Mouse (Mus musculus) kidney, adult 18-20 months (tissue): ENCODE measurements at regions not wholly inside any gene's neighbourhood (a gene's known extent, or its start where the extent isn't known, plus 50 kb on each side); places are given as distances from the start of the nearest gene placed in this dataset.

ENCODE experiments used
- DNase-seq: peaks from one replicate; pipeline ENCODE4 v3.0.0; 2021

- DNase-seq, result no peak
Observed at GRCm38 (mm10) chr7:124455659-124456058, 473.0 kb downstream of the Hs3st4 start.

- DNase-seq, result no peak
Observed at GRCm38 (mm10) chr7:124487326-124487725, 504.7 kb downstream of the Hs3st4 start.

GRCm38 (mm10) chr7:124491109-124491793, 508.6 kb downstream of the Hs3st4 start:
- DNase-seq, result peak; percentile 66

- DNase-seq, result no peak
Observed at GRCm38 (mm10) chr7:124491851-124492390, 509.3 kb downstream of the Hs3st4 start.

- DNase-seq, result no peak
Observed at GRCm38 (mm10) chr7:124500636-124501035, 518.0 kb downstream of the Hs3st4 start.

GRCm38 (mm10) chr7:124502760-124503159, 520.1 kb downstream of the Hs3st4 start:
- no peak for DNase-seq

GRCm38 (mm10) chr7:124549038-124549437, 566.4 kb downstream of the Hs3st4 start:
- peak; percentile 63 for DNase-seq

- no peak for DNase-seq
Observed at GRCm38 (mm10) chr7:124557213-124557612, 574.5 kb downstream of the Hs3st4 start.

GRCm38 (mm10) chr7:124570804-124571203, 588.1 kb downstream of the Hs3st4 start:
- no peak for DNase-seq

GRCm38 (mm10) chr7:124573666-124574065, 591.0 kb downstream of the Hs3st4 start:
- no peak for DNase-seq

GRCm38 (mm10) chr7:124581342-124581741, 598.7 kb downstream of the Hs3st4 start:
- no peak for DNase-seq

- DNase-seq, result no peak
Observed at GRCm38 (mm10) chr7:124585296-124585695, 602.6 kb downstream of the Hs3st4 start.

- no peak for DNase-seq
Observed at GRCm38 (mm10) chr7:124591369-124591768, 608.7 kb downstream of the Hs3st4 start.

GRCm38 (mm10) chr7:124593462-124593861, 610.8 kb downstream of the Hs3st4 start:
- DNase-seq, result no peak

- no peak for DNase-seq
Observed at GRCm38 (mm10) chr7:124600767-124601166, 618.1 kb downstream of the Hs3st4 start.

- no peak for DNase-seq
Observed at GRCm38 (mm10) chr7:124604581-124604980, 621.9 kb downstream of the Hs3st4 start.

- no peak for DNase-seq
Observed at GRCm38 (mm10) chr7:124605978-124606377, 623.3 kb downstream of the Hs3st4 start.

- DNase-seq, result no peak
Observed at GRCm38 (mm10) chr7:124607061-124607460, 624.4 kb downstream of the Hs3st4 start.

GRCm38 (mm10) chr7:124610437-124610836, 627.8 kb downstream of the Hs3st4 start:
- no peak for DNase-seq

- no peak for DNase-seq
Observed at GRCm38 (mm10) chr7:124647131-124647530, 664.5 kb downstream of the Hs3st4 start.

GRCm38 (mm10) chr7:124667180-124667968, 684.7 kb downstream of the Hs3st4 start:
- no peak for DNase-seq

GRCm38 (mm10) chr7:124668058-124668457, 685.4 kb downstream of the Hs3st4 start:
- no peak for DNase-seq

- no peak for DNase-seq
Observed at GRCm38 (mm10) chr7:124670477-124670876, 687.8 kb downstream of the Hs3st4 start.

- DNase-seq, result no peak
Observed at GRCm38 (mm10) chr7:124671117-124671516, 688.4 kb downstream of the Hs3st4 start.
